ENCODE assay signal across 9 mouse cellular contexts in the genomic region with DNA sequence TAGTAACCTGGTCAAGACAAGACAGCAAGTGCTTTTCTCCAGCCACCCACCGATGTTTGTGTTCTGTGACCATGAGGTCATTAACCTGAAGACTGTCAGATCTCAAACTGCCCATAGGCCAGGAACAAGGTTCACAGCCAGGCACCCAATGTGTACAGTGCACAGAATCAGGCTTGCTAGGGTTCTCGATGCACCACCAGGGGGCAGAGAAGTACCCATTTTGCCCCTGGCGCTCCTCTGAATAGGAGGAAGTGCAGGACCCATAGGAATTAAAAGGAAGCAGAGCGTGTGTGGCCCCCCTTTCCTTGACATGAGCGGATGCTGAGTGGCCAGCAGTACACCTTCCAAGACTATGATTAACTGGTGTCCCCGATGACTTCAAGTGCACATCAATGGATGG. TPM values are rescaled to one million over a fixed set of nuclear protein-coding genes. Genes with fewer than 3 reads are reported as not detected.
DNase-seq lines count a peak whose midpoint lies in the region; ATAC-seq and TF ChIP-seq lines count a peak whose summit lies in the region.
"Had no signal": no experiment of that assay in that cellular context is flagged by ENCODE, and none has a peak within 500 bp of the region (broad histone marks: within the 10 kb centered on the region; RNA-seq: fewer than 3 reads in every experiment).

No protein-coding gene starts in this region.

- no peaks in the 10 kb centered on the region for H3K9me3 ChIP-seq in ES-E14 (ENCODE audit: control insufficient read depth, insufficient read depth, low read depth, low read length)
- H3K9me3 ChIP-seq: limb, embryonic 12.5 days had no signal

- peak; percentile 58 for DNase-seq in ES-E14 (ENCODE audit: low read depth, low spot score)
- peak; percentile 68 to 85 for DNase-seq in adrenal gland, adult (ENCODE audit: inconsistent age in 2 of 2, low spot score in 1 of 2)
- DNase-seq in embryo, embryonic 11.5 days (ENCODE audit: low read depth, low spot score), result peak; percentile 36
- peak; percentile 65 to 77 for DNase-seq in heart, postnatal 10 days
- peak; percentile 64 to 85 for DNase-seq in kidney, postnatal 36 days
- DNase-seq in lung, postnatal 25 days (ENCODE audit: low spot score), result peak; percentile 61
- DNase-seq in retina, postnatal 7 days (ENCODE audit: low read depth, low spot score), result peak; percentile 57

- H3K4me1 ChIP-seq in ES-E14 (ENCODE audit: control insufficient read depth in 2 of 2, insufficient read depth in 2 of 2, low read length in 2 of 2, poor library complexity in 1 of 2), result no peaks in the 10 kb centered on the region

- peaks cover 15% of the 10 kb centered on the region; the same call in 1 of the 2 replicates for H3K36me3 ChIP-seq in ES-E14 (ENCODE audit: control insufficient read depth, insufficient read depth, low read length, poor library complexity, severe bottlenecking)

- ATAC-seq in inflammation-experienced regulatory T-cells, adult 6 months, result no peak

- no peak overlapping the region for H3K4me3 ChIP-seq in ES-E14 (ENCODE audit: insufficient read depth in 1 of 2, low read depth in 1 of 2, low read length in 2 of 2, poor library complexity in 1 of 2, severe bottlenecking in 1 of 2)
- H3K4me3 ChIP-seq: limb, embryonic 12.5 days had no signal

- no peak overlapping the region for H3K27ac ChIP-seq in ES-E14 (ENCODE audit: insufficient read depth, low read depth, low read length, poor library complexity, severe bottlenecking)
- H3K27ac ChIP-seq: limb, embryonic 12.5 days had no signal

- in situ Hi-C loops in ES-E14 (cut with MboI; ENCODE audit: low sequenced_read_pairs in 2 of 2, unreplicated experiment in 2 of 2), result no loop called here

- intact Hi-C loops in heart, postnatal 10 days (cut with DNase I), result loop anchor here (1.0 to 10.0 kb wide), 4 partner anchors 17 to 662 kb away; no protein-coding TSS in a partner anchor

- no peak overlapping the region for H3K9ac ChIP-seq in ES-E14 (ENCODE audit: insufficient read depth, low read depth, low read length, poor library complexity, severe bottlenecking)
- H3K9ac ChIP-seq: limb, embryonic 12.5 days had no signal

TF ChIP-seq in ES-E14, 5 proteins besides CTCF, POLR2A, EP300 and RAD21:
- TF ChIP-seq MAFK (IDR thresholded peaks at IDR 0.05; ENCODE audit: insufficient read depth, low read depth, low read length) (no peak), ZC3H11A (IDR thresholded peaks at IDR 0.05; ENCODE audit: borderline replicate concordance, low read depth, low read length) (no peak; the same call in 1 of the 2 replicates), CHD2 (IDR thresholded peaks at IDR 0.05; ENCODE audit: low read depth, low read length) (no peak), HCFC1 (IDR thresholded peaks at IDR 0.05; ENCODE audit: borderline replicate concordance, insufficient read depth, low read length) (no peak)

RNA-seq across cellular contexts. Expression of a gene that starts 10.6 kb away (rescaled TPM):
- 0.13 and 0.32 TPM in 2 replicates for total RNA-seq in ES-E14 (2012; rRNA removed)
- total RNA-seq in heart, postnatal 10 days (2021), result not detected
- not detected for polyA plus RNA-seq in inflammation-experienced regulatory T-cells, adult 6 months (2017; shearing (Covaris generic))

RNA-seq across cellular contexts. Expression of a gene that starts 27.5 kb away (rescaled TPM):
- total RNA-seq in ES-E14 (2012; rRNA removed), result 0.74 TPM in 1 of 2 replicates, not detected in the other
- under 1 TPM; 0.22 to 0.31 TPM for total RNA-seq in heart, postnatal 10 days (2021)
- polyA plus RNA-seq in inflammation-experienced regulatory T-cells, adult 6 months (2017; shearing (Covaris generic)), result not detected

RNA-seq across cellular contexts. Expression of a gene that starts 27.8 kb away (rescaled TPM):
- 45.0 and 63.6 TPM in 2 replicates for total RNA-seq in ES-E14 (2012; rRNA removed)
- 10 to 100 TPM; 33.1 to 38.1 TPM for total RNA-seq in heart, postnatal 10 days (2021)
- polyA plus RNA-seq in inflammation-experienced regulatory T-cells, adult 6 months (2017; shearing (Covaris generic)), result 10 to 100 TPM; 15.6 to 38.7 (median 37.6) TPM

RNA-seq across cellular contexts. Expression of a gene that starts 50.0 kb away (rescaled TPM):
- total RNA-seq in ES-E14 (2012; rRNA removed), result 7.9 and 9.4 TPM in 2 replicates
- total RNA-seq in heart, postnatal 10 days (2021), result 10 to 100 TPM; 15.6 to 19.3 TPM
- 10 to 100 TPM; 17.2 to 62.5 (median 46.8) TPM for polyA plus RNA-seq in inflammation-experienced regulatory T-cells, adult 6 months (2017; shearing (Covaris generic))
